Mouse (Mus musculus) bone marrow, adult 2 months (tissue): ENCODE data around the gene 2410004P03Rik.

Experiments
- CTCF ChIP-seq: fragments of 200-500 bp; IDR thresholded peaks from 2 replicates; pipeline ENCODE4 v1.5.1; 2011; ENCODE audit warnings: low read length, control low read depth; ENCODE audit not compliant: control insufficient read depth, insufficient read depth
- POLR2A ChIP-seq: fragments of 200-500 bp; IDR thresholded peaks from 2 replicates; pipeline ENCODE4 v1.6.1; 2011; ENCODE audit warnings: low read depth, mild to moderate bottlenecking, control low read depth, low read length, borderline replicate concordance; ENCODE audit not compliant: control insufficient read depth

DNA sequence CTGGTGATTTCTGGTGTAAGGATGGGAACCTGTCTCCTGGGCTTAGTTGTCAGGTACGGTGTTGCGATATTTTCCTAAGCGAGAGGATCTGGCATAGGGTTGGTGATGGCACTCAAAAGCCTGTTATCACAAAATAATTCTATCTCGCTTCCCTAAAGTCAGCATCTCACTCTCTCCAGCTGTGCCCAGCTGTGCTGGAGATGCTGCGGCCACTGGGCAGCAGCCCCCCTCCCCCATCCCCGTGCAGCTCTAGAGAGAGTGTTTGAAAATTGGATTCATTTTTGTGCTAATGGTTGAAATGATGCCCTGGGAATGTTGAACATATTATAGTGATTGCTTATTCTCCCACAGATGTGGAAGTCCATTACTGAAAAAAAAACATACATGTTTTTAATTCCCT is 26.7 kb upstream of the 2410004P03Rik start:
- no peak for TF ChIP-seq CTCF
- no peak for TF ChIP-seq POLR2A
